Comparison of ENCODE assay signal across 18 mouse cellular contexts in the genomic region with DNA sequence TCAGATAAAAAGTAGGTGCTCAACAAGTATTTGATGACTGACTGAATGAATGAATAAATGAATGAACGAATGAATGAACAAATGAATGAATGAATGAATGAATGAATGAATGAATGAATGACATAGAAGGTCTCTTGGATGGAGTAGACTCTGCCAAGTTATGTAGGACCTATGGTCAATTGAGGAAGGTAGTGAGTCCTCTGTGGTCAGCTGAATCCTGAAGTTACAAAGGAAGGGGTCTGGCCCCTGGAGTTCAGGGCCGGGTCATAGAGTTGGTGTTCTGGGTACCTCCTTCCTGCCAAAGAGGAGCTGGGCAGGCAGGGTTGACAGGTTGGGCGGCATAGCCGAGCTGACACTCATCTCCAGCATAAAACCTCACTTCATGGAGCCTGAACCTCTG. TPM values are rescaled to one million over a fixed set of nuclear protein-coding genes. Genes with fewer than 3 reads are reported as not detected.
"Had no signal": no experiment of that assay in that cellular context is flagged by ENCODE, and none has a peak within 500 bp of the region (broad histone marks: within the 10 kb centered on the region; RNA-seq: fewer than 3 reads in every experiment).

A gene (plus strand): TSS at position 301 of the 400 bp plus-strand sequence.

- H3K4me2 ChIP-seq: limb, embryonic 15.5 days; liver, embryonic 12.5 days; midbrain, embryonic 13.5 days; stomach, embryonic 15.5 days had no signal

- H3K4me1 ChIP-seq: limb, embryonic 15.5 days; liver, embryonic 12.5 days; midbrain, embryonic 13.5 days; stomach, embryonic 15.5 days had no signal

- H3K36me3 ChIP-seq: limb, embryonic 15.5 days; liver, embryonic 12.5 days; midbrain, embryonic 13.5 days; stomach, embryonic 15.5 days had no signal

- ATAC-seq: midbrain, embryonic 13.5 days had no signal

- H3K27ac ChIP-seq: limb, embryonic 15.5 days; liver, embryonic 12.5 days; midbrain, embryonic 13.5 days; stomach, embryonic 15.5 days had no signal

- H3K27me3 ChIP-seq: limb, embryonic 15.5 days; liver, embryonic 12.5 days; midbrain, embryonic 13.5 days; stomach, embryonic 15.5 days had no signal

- H3K9ac ChIP-seq: limb, embryonic 15.5 days; liver, embryonic 12.5 days; midbrain, embryonic 13.5 days; stomach, embryonic 15.5 days had no signal

- H3K9me3 ChIP-seq: limb, embryonic 15.5 days; liver, embryonic 12.5 days; midbrain, embryonic 13.5 days; stomach, embryonic 15.5 days had no signal

- H3K4me3 ChIP-seq: limb, embryonic 15.5 days; liver, embryonic 12.5 days; midbrain, embryonic 13.5 days; stomach, embryonic 15.5 days had no signal

- DNase-seq: kidney, adult 18-20 months; kidney, postnatal 10 days; layer of hippocampus, adult 9-11 months; layer of hippocampus, postnatal 36 days; right cerebral cortex, adult 18-20 months; right cerebral cortex, postnatal 25 days; thymus, postnatal 14 days had no signal

RNA-seq across cellular contexts. Expression of the gene that starts here (rescaled TPM):
- total RNA-seq: layer of hippocampus, postnatal 36 days; left cerebral cortex, adult 8-10 months; left cerebral cortex, postnatal 25 days; megakaryocyte progenitor cell, adult 5-6 weeks; midbrain, postnatal 0 days had no signal
- polyA plus RNA-seq: kidney, embryonic 14.5 days; liver, embryonic 12.5 days; liver, embryonic 16.5 days; midbrain, postnatal 0 days; spleen, adult 2 months had no signal
